Mouse (Mus musculus) layer of hippocampus, adult 11-12 months (tissue): ENCODE measurements around the gene Lef1.
A peak's percentile ranks its signal among the peaks of the same experiment; 100 is the strongest.

Experiments
- DNase-seq: peaks from one replicate; pipeline ENCODE4 v3.0.0; 2022; ENCODE audit warnings: low spot score

Gene Lef1

GRCm38 (mm10) chr3:131190671-131191367 lies 80.5 kb downstream of the Lef1 start:
- DNase-seq = no peak

GRCm38 (mm10) chr3:131191454-131191853 lies 81.2 kb downstream of the Lef1 start:
- no peak for DNase-seq

- DNase-seq = no peak
These were observed 85.8 kb downstream of the Lef1 start for GRCm38 (mm10) chr3:131196050-131196449.

GRCm38 (mm10) chr3:131196507-131197019 lies 86.3 kb downstream of the Lef1 start:
- no peak for DNase-seq

GRCm38 (mm10) chr3:131198991-131199390 lies 88.7 kb downstream of the Lef1 start:
- no peak for DNase-seq

- DNase-seq = no peak
These were observed 89.5 kb downstream of the Lef1 start for GRCm38 (mm10) chr3:131199590-131200288.

GRCm38 (mm10) chr3:131202311-131202710 lies 92.0 kb downstream of the Lef1 start:
- DNase-seq = no peak

- no peak for DNase-seq
These were observed 97.6 kb downstream of the Lef1 start for GRCm38 (mm10) chr3:131207846-131208245.

- no peak for DNase-seq
These were observed 98.1 kb downstream of the Lef1 start for GRCm38 (mm10) chr3:131208265-131208891.

GRCm38 (mm10) chr3:131212200-131212599 lies 101.9 kb downstream of the Lef1 start:
- no peak for DNase-seq

GRCm38 (mm10) chr3:131214060-131214658 lies 103.9 kb downstream of the Lef1 start:
- DNase-seq = no peak

GRCm38 (mm10) chr3:131214841-131215240 lies 104.6 kb downstream of the Lef1 start:
- DNase-seq = peak; percentile 19

GRCm38 (mm10) chr3:131218636-131219390 lies 108.5 kb downstream of the Lef1 start:
- no peak for DNase-seq

GRCm38 (mm10) chr3:131228083-131228482 lies 117.8 kb downstream of the Lef1 start:
- DNase-seq = no peak

GRCm38 (mm10) chr3:131237061-131237460 lies 126.8 kb downstream of the Lef1 start:
- no peak for DNase-seq

GRCm38 (mm10) chr3:131237785-131238633 lies 127.7 kb downstream of the Lef1 start:
- DNase-seq = peak; percentile 71

GRCm38 (mm10) chr3:131245766-131246578 lies 135.7 kb downstream of the Lef1 start:
- DNase-seq = peak; percentile 73

- no peak for DNase-seq
These were observed 136.3 kb downstream of the Lef1 start for GRCm38 (mm10) chr3:131246579-131247046.

GRCm38 (mm10) chr3:131247447-131247846 lies 137.2 kb downstream of the Lef1 start:
- no peak for DNase-seq

GRCm38 (mm10) chr3:131247851-131248250 lies 137.6 kb downstream of the Lef1 start:
- DNase-seq = no peak
